Mouse (Mus musculus): Measurements from ENCODE around the gene Trrap. TPM values are rescaled to one million over a fixed set of nuclear protein-coding genes. Genes with fewer than 3 reads are reported as not detected.
A peak's percentile ranks its signal among the peaks of the same experiment; 100 is the strongest.

Gene Trrap
- polyA plus RNA-seq, 1 experiment from 2014 or later: 31.5 TPM

- Histone ChIP-seq H3K36me3 (ENCODE audit: insufficient read depth, low read length) (peaks cover 66% of the 10 kb centered on the region), H3K27me3 (replicated peaks; ENCODE audit: insufficient read depth, low read length) (no peaks in the 10 kb centered on the region), H3K9ac (replicated peaks; ENCODE audit: low read depth) (no peak overlapping the region), H3K4me1 (ENCODE audit: insufficient read depth, low read depth, low read length) (no peaks in the 10 kb centered on the region), H3K9me3 (ENCODE audit: low read length) (no peaks in the 10 kb centered on the region), H3K4me3 (ENCODE audit: low read depth, low read length) (no peak overlapping the region), H3K4me2 (replicated peaks; ENCODE audit: low read depth, low read length) (no peak overlapping the region), H3K27ac (ENCODE audit: low read length) (no peak overlapping the region)
- DNase-seq (ENCODE audit: low spot score) (no peak), ATAC-seq (no peak)
- TF ChIP-seq CTCF (IDR thresholded peaks at IDR 0.05): peak; percentile 29; the same call in 1 of the 2 replicates
- TF ChIP-seq EP300 (IDR thresholded peaks at IDR 0.05): no peak
- WGBS: 92% methylated on average over 3 of the region's 3 CpGs
Measured at GRCm38 (mm10) chr5:144851820-144852219, 84.3 kb downstream of the Trrap start.

GRCm38 (mm10) chr5:144853931-144854330 lies 86.4 kb downstream of the Trrap start:
- whole genome bisulfite sequencing: 75% methylated on average over 5 of the region's 5 CpGs
- ATAC-seq: no peak
- Histone ChIP-seq H3K4me2 (replicated peaks; ENCODE audit: low read depth, low read length) (no peak overlapping the region), H3K27me3 (replicated peaks; ENCODE audit: insufficient read depth, low read length) (no peaks in the 10 kb centered on the region), H3K36me3 (ENCODE audit: insufficient read depth, low read length) (peaks cover 57% of the 10 kb centered on the region), H3K9ac (replicated peaks; ENCODE audit: low read depth) (no peak overlapping the region), H3K27ac (ENCODE audit: low read length) (no peak overlapping the region), H3K9me3 (ENCODE audit: low read length) (no peaks in the 10 kb centered on the region), H3K4me3 (ENCODE audit: low read depth, low read length) (no peak overlapping the region), H3K4me1 (ENCODE audit: insufficient read depth, low read depth, low read length) (no peaks in the 10 kb centered on the region)
- DNase-seq (ENCODE audit: low spot score): no peak
- TF ChIP-seq CTCF (IDR thresholded peaks at IDR 0.05) (peak; percentile 30), EP300 (IDR thresholded peaks at IDR 0.05) (no peak)

GRCm38 (mm10) chr5:144855936-144856335 lies 88.4 kb downstream of the Trrap start:
- Histone ChIP-seq H3K4me1 (ENCODE audit: insufficient read depth, low read depth, low read length) (no peaks in the 10 kb centered on the region), H3K27me3 (replicated peaks; ENCODE audit: insufficient read depth, low read length) (no peaks in the 10 kb centered on the region), H3K9me3 (ENCODE audit: low read length) (peaks cover 3% of the 10 kb centered on the region; the same call in 1 of the 2 replicates), H3K4me2 (replicated peaks; ENCODE audit: low read depth, low read length) (no peak overlapping the region), H3K36me3 (ENCODE audit: insufficient read depth, low read length) (peaks cover 62% of the 10 kb centered on the region), H3K27ac (ENCODE audit: low read length) (no peak overlapping the region), H3K4me3 (ENCODE audit: low read depth, low read length) (no peak overlapping the region), H3K9ac (replicated peaks; ENCODE audit: low read depth) (no peak overlapping the region)
- DNase-seq (ENCODE audit: low spot score): no peak
- 46% methylated on average over 6 of the region's 6 CpGs for WGBS
- no peak for ATAC-seq
- TF ChIP-seq CTCF (IDR thresholded peaks at IDR 0.05): no peak
- no peak for TF ChIP-seq EP300 (IDR thresholded peaks at IDR 0.05)

GRCm38 (mm10) chr5:144858527-144858926 lies 91.0 kb downstream of the Trrap start:
- no peak for ATAC-seq
- no peak for TF ChIP-seq EP300 (IDR thresholded peaks at IDR 0.05)
- no peak for TF ChIP-seq CTCF (IDR thresholded peaks at IDR 0.05)
- WGBS: 90% methylated on average over 15 of the region's 15 CpGs

DNA sequence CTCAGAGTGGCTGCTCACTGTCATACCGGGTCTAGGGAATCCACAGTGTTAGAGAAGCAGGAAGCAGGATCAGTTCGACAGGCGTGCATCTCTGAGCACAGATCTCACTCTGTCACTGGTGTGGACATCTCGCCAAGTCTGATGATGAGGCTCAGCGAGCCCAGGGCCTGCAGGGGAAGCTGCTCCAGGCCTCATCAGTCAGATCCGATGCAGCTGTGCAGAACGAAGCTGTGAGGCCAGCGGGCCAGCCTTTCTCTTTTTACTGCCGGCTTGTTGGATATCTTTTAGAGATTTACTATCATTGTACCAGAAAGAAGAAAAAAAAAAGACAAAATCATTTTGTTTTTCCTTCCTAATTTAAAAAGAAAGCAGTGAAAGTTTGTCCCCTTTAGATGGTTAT lies 91.8 kb downstream of the Trrap start:
- ATAC-seq: no peak
- TF ChIP-seq CTCF (IDR thresholded peaks at IDR 0.05) (no peak), EP300 (IDR thresholded peaks at IDR 0.05) (no peak)
- Histone ChIP-seq H3K27ac (ENCODE audit: low read length) (no peak overlapping the region), H3K36me3 (ENCODE audit: insufficient read depth, low read length) (peaks cover 36% of the 10 kb centered on the region; the same call in 1 of the 2 replicates), H3K4me2 (replicated peaks; ENCODE audit: low read depth, low read length) (no peak overlapping the region), H3K9ac (replicated peaks; ENCODE audit: low read depth) (no peak overlapping the region), H3K4me1 (ENCODE audit: insufficient read depth, low read depth, low read length) (no peaks in the 10 kb centered on the region), H3K9me3 (ENCODE audit: low read length) (peaks cover 3% of the 10 kb centered on the region; the same call in 1 of the 2 replicates), H3K27me3 (replicated peaks; ENCODE audit: insufficient read depth, low read length) (no peaks in the 10 kb centered on the region), H3K4me3 (ENCODE audit: low read depth, low read length) (no peak overlapping the region)
- no peak for DNase-seq (ENCODE audit: low spot score)
- 88% methylated on average over 9 of the region's 9 CpGs for WGBS

More at GRCm38 (mm10) chr5:144858527-144858926, 91.0 kb downstream of the Trrap start:
- H3K4me3 ChIP-seq (ENCODE audit: low read depth, low read length): no peak overlapping the region
- no peaks in the 10 kb centered on the region for H3K27me3 ChIP-seq (replicated peaks; ENCODE audit: insufficient read depth, low read length)
- peaks cover 3% of the 10 kb centered on the region; the same call in 1 of the 2 replicates for H3K9me3 ChIP-seq (ENCODE audit: low read length)
- DNase-seq (ENCODE audit: low spot score): no peak
- no peak overlapping the region for H3K9ac ChIP-seq (replicated peaks; ENCODE audit: low read depth)
- H3K27ac ChIP-seq (ENCODE audit: low read length): no peak overlapping the region
- H3K4me2 ChIP-seq (replicated peaks; ENCODE audit: low read depth, low read length): no peak overlapping the region
- H3K4me1 ChIP-seq (ENCODE audit: insufficient read depth, low read depth, low read length): no peaks in the 10 kb centered on the region
- peaks cover 42% of the 10 kb centered on the region for H3K36me3 ChIP-seq (ENCODE audit: insufficient read depth, low read length)

- over 99% methylated on average over 8 of the region's 8 CpGs for WGBS
- no peak overlapping the region for H3K4me2 ChIP-seq (replicated peaks; ENCODE audit: low read depth, low read length)
- no peak overlapping the region for H3K27ac ChIP-seq (ENCODE audit: low read length)
- ATAC-seq (no peak), DNase-seq (ENCODE audit: low spot score) (no peak)
- no peaks in the 10 kb centered on the region for H3K4me1 ChIP-seq (ENCODE audit: insufficient read depth, low read depth, low read length)
- no peak overlapping the region for H3K9ac ChIP-seq (replicated peaks; ENCODE audit: low read depth)
- no peaks in the 10 kb centered on the region for H3K27me3 ChIP-seq (replicated peaks; ENCODE audit: insufficient read depth, low read length)
- no peak overlapping the region for H3K4me3 ChIP-seq (ENCODE audit: low read depth, low read length)
- H3K36me3 ChIP-seq (ENCODE audit: insufficient read depth, low read length): peaks cover 29% of the 10 kb centered on the region; the same call in 1 of the 2 replicates
- peaks cover 3% of the 10 kb centered on the region; the same call in 1 of the 2 replicates for H3K9me3 ChIP-seq (ENCODE audit: low read length)
- TF ChIP-seq EP300 (IDR thresholded peaks at IDR 0.05) (no peak), CTCF (IDR thresholded peaks at IDR 0.05) (no peak)
Measured at GRCm38 (mm10) chr5:144860913-144861312, 93.4 kb downstream of the Trrap start.

DNA sequence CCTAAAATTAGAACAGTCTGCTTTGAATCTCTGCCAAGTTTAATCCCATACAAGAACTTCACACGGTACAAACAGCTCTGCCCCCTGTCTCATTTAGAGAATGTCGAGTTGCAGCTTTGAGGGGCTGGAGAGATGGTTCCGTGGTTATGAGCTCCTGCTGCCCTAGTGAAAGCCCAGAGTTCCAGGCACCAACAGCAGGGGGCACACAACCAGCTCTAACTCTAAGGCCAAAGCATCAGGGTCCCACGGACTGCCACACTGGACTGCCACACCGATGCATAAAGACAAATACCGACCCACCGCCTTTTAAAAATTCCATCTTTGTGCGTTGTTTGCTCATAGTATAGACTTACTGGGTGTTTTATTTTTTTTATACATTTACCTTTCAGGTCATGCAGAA lies 99.4 kb downstream of the Trrap start:
- WGBS: 65% methylated on average over 8 of the region's 8 CpGs
- Histone ChIP-seq H3K9me3 (ENCODE audit: low read length) (no peaks in the 10 kb centered on the region), H3K4me3 (ENCODE audit: low read depth, low read length) (no peak overlapping the region), H3K4me1 (ENCODE audit: insufficient read depth, low read depth, low read length) (no peaks in the 10 kb centered on the region), H3K27me3 (replicated peaks; ENCODE audit: insufficient read depth, low read length) (no peaks in the 10 kb centered on the region), H3K36me3 (ENCODE audit: insufficient read depth, low read length) (no peaks in the 10 kb centered on the region), H3K27ac (ENCODE audit: low read length) (no peak overlapping the region), H3K9ac (replicated peaks; ENCODE audit: low read depth) (no peak overlapping the region), H3K4me2 (replicated peaks; ENCODE audit: low read depth, low read length) (no peak overlapping the region)
- TF ChIP-seq EP300 (IDR thresholded peaks at IDR 0.05) (no peak), CTCF (IDR thresholded peaks at IDR 0.05) (peak; percentile 56)
- ATAC-seq: no peak
- no peak for DNase-seq (ENCODE audit: low spot score)
